Mouse (Mus musculus) heart, adult 2 months (tissue): ENCODE results near the gene Lbx1. TPM values are rescaled to one million over a fixed set of nuclear protein-coding genes. Genes with fewer than 3 reads are reported as not detected.
A peak's percentile ranks its signal among the peaks of the same experiment; 100 is the strongest.

Experiments used
- DNase-seq, 2 experiments: peaks; one replicate each; pipeline ENCODE4 v3.0.0; 2021
- H3K27ac ChIP-seq: fragments of 200-600 bp; 2 replicates; pipeline ENCODE4 v1.8.1; 2022
- H3K27me3 ChIP-seq: fragments of 200-500 bp; 2 replicates; pipeline ENCODE4 v1.6.1; 2012; ENCODE audit warnings: mild to moderate bottlenecking, low read length, inconsistent platforms, mixed read lengths; ENCODE audit not compliant: control insufficient read depth, insufficient read depth
- H3K36me3 ChIP-seq: fragments of 200-500 bp; 2 replicates; pipeline ENCODE4 v1.6.1; 2012; ENCODE audit warnings: low read length, inconsistent platforms; ENCODE audit not compliant: control insufficient read depth, insufficient read depth
- H3K4me1 ChIP-seq: fragments of 200-500 bp; 2 replicates; pipeline ENCODE4 v1.6.1; 2011; ENCODE audit warnings: low read length; ENCODE audit not compliant: control insufficient read depth, insufficient read depth
- H3K4me3 ChIP-seq: fragments of 200-600 bp; 2 replicates; pipeline ENCODE4 v1.8.1; 2022
- H3K79me2 ChIP-seq: fragments of 200-500 bp; replicated peaks from 2 replicates; pipeline ENCODE4 v1.6.1; 2012; ENCODE audit warnings: mild to moderate bottlenecking, inconsistent platforms, low read length, moderate library complexity, mixed read lengths; ENCODE audit not compliant: control insufficient read depth, insufficient read depth
- H3K9ac ChIP-seq: fragments of 200-500 bp; 2 replicates; pipeline ENCODE4 v1.6.1; 2012; ENCODE audit warnings: low read depth, mild to moderate bottlenecking, control low read depth, inconsistent platforms, low read length, mixed read lengths
- CTCF ChIP-seq: fragments of 200-600 bp; IDR thresholded peaks from 2 replicates; pipeline ENCODE4 v1.8.1; 2022; ENCODE audit warnings: antibody characterized with exemption, mild to moderate bottlenecking, moderate library complexity
- EP300 ChIP-seq: fragments of 200-500 bp; IDR thresholded peaks from 2 replicates; pipeline ENCODE4 v1.6.1; 2011; ENCODE audit warnings: low read depth, low read length, control low read depth; ENCODE audit not compliant: insufficient read depth
- POLR2A ChIP-seq: fragments of 200-500 bp; IDR thresholded peaks from 2 replicates; pipeline ENCODE4 v1.6.1; 2011; ENCODE audit warnings: mild to moderate bottlenecking, low read depth, low read length, control low read depth; ENCODE audit not compliant: insufficient read depth
- WGBS: fragments of 180-500 bp; shearing (Covaris S2); methylation state at CpG from one replicate; pipeline ENCODE4 v1.1.7; 2018; 5-methylcytosine and 5-hydroxymethylcytosine counted together
- intact Hi-C: fragments of 180-260 bp; cut with DNase I; formaldehyde crosslinking; loops from one replicate; pipeline ENCODE4 v1.15.1; 2025
- polyA plus RNA-seq: library from polyadenylated mRNA; depleted of rRNA; stranded (reverse); fragments of >200 nt; gene quantifications from 2 replicates; pipeline ENCODE4 v1.2.3, GENCODE M21; 2012
- total RNA-seq, 2 experiments: library from RNA; stranded (reverse); gene quantifications; 2 replicates each; pipeline ENCODE4 v1.2.3; 2021

Lbx1 gene
- total and polyA plus RNA-seq, 3 experiments = 0.14 TPM; not detected in 2

- WGBS = 4% methylated on average over 49 of the region's 49 CpGs
- Histone ChIP-seq H3K9ac (no peak overlapping the region), H3K36me3 (no peaks in the 10 kb centered on the region), H3K4me3 (peak overlapping the region; percentile 16; the same call in 1 of the 2 replicates), H3K27ac (no peak overlapping the region), H3K27me3 (peaks cover 31% of the 10 kb centered on the region), H3K4me1 (peaks cover 3% of the 10 kb centered on the region; the same call in 1 of the 2 replicates), H3K79me2 (no peaks in the 10 kb centered on the region)
- no peak for TF ChIP-seq CTCF
- peak in 1 of 2 experiments; percentile 29 for DNase-seq
- intact Hi-C loops = loop anchor here (5.0 kb wide), 1 partner anchor 59 kb away; no protein-coding TSS in a partner anchor
These were observed 12.0 kb downstream of the Lbx1 start for GRCm38 (mm10) chr19:45223413-45224285.

GRCm38 (mm10) chr19:45222141-45222782 is 13.3 kb downstream of the Lbx1 start:
- Histone ChIP-seq H3K27me3 (peaks cover 21% of the 10 kb centered on the region), H3K4me3 (no peak overlapping the region), H3K79me2 (no peaks in the 10 kb centered on the region), H3K36me3 (no peaks in the 10 kb centered on the region), H3K4me1 (peaks cover 3% of the 10 kb centered on the region; the same call in 1 of the 2 replicates), H3K27ac (no peak overlapping the region), H3K9ac (no peak overlapping the region)
- DNase-seq = no peak
- intact Hi-C loops = loop anchor here (1.0 to 5.0 kb wide), 2 partner anchors 60 to 212 kb away; no protein-coding TSS in a partner anchor
- peak; percentile 22 for TF ChIP-seq CTCF
- no peak for TF ChIP-seq POLR2A
- 12% methylated on average over 17 of the region's 17 CpGs for WGBS

- no peak overlapping the region for H3K9ac ChIP-seq
These were observed 14.2 kb downstream of the Lbx1 start for GRCm38 (mm10) chr19:45221458-45221783.

GRCm38 (mm10) chr19:45220593-45221457 is 14.8 kb downstream of the Lbx1 start:
- Histone ChIP-seq H3K9ac (no peak overlapping the region), H3K27me3 (peaks cover 16% of the 10 kb centered on the region), H3K36me3 (no peaks in the 10 kb centered on the region), H3K27ac (no peak overlapping the region), H3K4me1 (peaks cover 3% of the 10 kb centered on the region; the same call in 1 of the 2 replicates), H3K79me2 (no peaks in the 10 kb centered on the region), H3K4me3 (no peak overlapping the region; the same call in 1 of the 2 replicates)
- TF ChIP-seq EP300 (peak; percentile 87), CTCF (peak; percentile 86), POLR2A (no peak)
- intact Hi-C loops = loop anchor here (1.0 to 5.0 kb wide), 4 partner anchors 61 to 526 kb away; no protein-coding TSS in a partner anchor
- WGBS = 1% methylated on average over 29 of the region's 29 CpGs
- DNase-seq = peak; percentile 78 to 84

More at GRCm38 (mm10) chr19:45221458-45221783, 14.2 kb downstream of the Lbx1 start:
- H3K4me1 ChIP-seq = peaks cover 3% of the 10 kb centered on the region; the same call in 1 of the 2 replicates
- WGBS = 2% methylated on average over 9 of the region's 9 CpGs
- intact Hi-C loops = loop anchor here (1.0 to 5.0 kb wide), 4 partner anchors 61 to 525 kb away; no protein-coding TSS in a partner anchor
- no peak overlapping the region for H3K4me3 ChIP-seq
- TF ChIP-seq POLR2A (no peak), CTCF (no peak), EP300 (no peak)
- peaks cover 16% of the 10 kb centered on the region for H3K27me3 ChIP-seq
- H3K79me2 ChIP-seq = no peaks in the 10 kb centered on the region
- no peak for DNase-seq
- no peak overlapping the region for H3K27ac ChIP-seq
- no peaks in the 10 kb centered on the region for H3K36me3 ChIP-seq

GRCm38 (mm10) chr19:45216240-45216639 is 19.4 kb downstream of the Lbx1 start:
- H3K27me3 ChIP-seq = no peaks in the 10 kb centered on the region; the same call in 1 of the 2 replicates
- no peaks in the 10 kb centered on the region for H3K36me3 ChIP-seq
- no peak overlapping the region for H3K4me3 ChIP-seq
- H3K9ac ChIP-seq = no peak overlapping the region
- H3K79me2 ChIP-seq = no peaks in the 10 kb centered on the region
- H3K4me1 ChIP-seq = peaks cover under 1% of the 10 kb centered on the region; the same call in 1 of the 2 replicates
- intact Hi-C loops = loop anchor here (1.0 kb wide), 1 partner anchor 39 kb away; no protein-coding TSS in a partner anchor
- no peak overlapping the region for H3K27ac ChIP-seq
- DNase-seq = peak in 1 of 2 experiments; percentile 24
- 5% methylated on average over 9 of the region's 9 CpGs for WGBS
- TF ChIP-seq CTCF (peak; percentile 77), EP300 (no peak), POLR2A (no peak)
